10 mouse cellular contexts compared by ENCODE assay signal in genomic region chr9:61089066-61089686, GRCm38 (mm10).
"Had no signal": no experiment of that assay in that cellular context is flagged by ENCODE, and none has a peak within 500 bp of the region (broad histone marks: within the 10 kb centered on the region; RNA-seq: fewer than 3 reads in every experiment).

No protein-coding gene starts in this region.

- ATAC-seq: liver, postnatal 0 days; lung, postnatal 0 days had no signal

- DNase-seq: kidney, adult 2 months; kidney, postnatal 25 days; layer of hippocampus, postnatal 36 days; left cerebral cortex, postnatal 4 days; liver, postnatal 0 days; lung, embryonic 14.5 days; midbrain, embryonic 14.5 days; spleen, adult 18-20 months; thymus, adult 18-20 months had no signal
